Mouse (Mus musculus): ENCODE measurements around the gene Wdr92. TPM values are rescaled to one million over a fixed set of nuclear protein-coding genes. Genes with fewer than 3 reads are reported as not detected.
A peak's percentile ranks its signal among the peaks of the same experiment; 100 is the strongest.

Wdr92 gene
- polyA plus RNA-seq, 1 experiment: 21.2 TPM

- H3K27ac ChIP-seq (replicated peaks; ENCODE audit: low read depth, low read length): no peak overlapping the region
- no peak overlapping the region for H3K4me3 ChIP-seq (ENCODE audit: insufficient read depth, low read depth, low read length)
- no peaks in the 10 kb centered on the region for H3K4me1 ChIP-seq (ENCODE audit: control insufficient read depth, insufficient read depth, insufficient read length, low read length)
Measured at GRCm38 (mm10) chr11:17248715-17249114, 66.8 kb downstream of the Wdr92 start.

GRCm38 (mm10) chr11:17256813-17257365 lies 75.0 kb downstream of the Wdr92 start:
- Histone ChIP-seq H3K27ac (replicated peaks; ENCODE audit: low read depth, low read length) (no peak overlapping the region), H3K4me3 (ENCODE audit: insufficient read depth, low read depth, low read length) (peak overlapping the region; percentile 97), H3K4me1 (ENCODE audit: control insufficient read depth, insufficient read depth, insufficient read length, low read length) (peaks cover 5% of the 10 kb centered on the region)

GRCm38 (mm10) chr11:17257443-17257842 lies 75.5 kb downstream of the Wdr92 start, which contains the start of gene C1d:
Gene C1d (plus strand): TSS chr11:17257579.
- peaks cover 5% of the 10 kb centered on the region for H3K4me1 ChIP-seq (ENCODE audit: control insufficient read depth, insufficient read depth, insufficient read length, low read length)

GRCm38 (mm10) chr11:17257861-17258260 lies 76.0 kb downstream of the Wdr92 start:
- H3K4me3 ChIP-seq (ENCODE audit: insufficient read depth, low read depth, low read length): peak overlapping the region; percentile 97
- H3K27ac ChIP-seq (replicated peaks; ENCODE audit: low read depth, low read length): peak overlapping the region; percentile 84
- H3K4me1 ChIP-seq (ENCODE audit: control insufficient read depth, insufficient read depth, insufficient read length, low read length): peaks cover 5% of the 10 kb centered on the region

More at GRCm38 (mm10) chr11:17257443-17257842, 75.5 kb downstream of the Wdr92 start, which contains the start of gene C1d:
- Histone ChIP-seq H3K27ac (replicated peaks; ENCODE audit: low read depth, low read length) (peak within 1 kb of the TSS; percentile 84), H3K4me3 (ENCODE audit: insufficient read depth, low read depth, low read length) (peak within 1 kb of the TSS; percentile 97)

GRCm38 (mm10) chr11:17267176-17267575 lies 85.3 kb downstream of the Wdr92 start:
- no peaks in the 10 kb centered on the region for H3K4me1 ChIP-seq (ENCODE audit: control insufficient read depth, insufficient read depth, insufficient read length, low read length)
- no peak overlapping the region for H3K27ac ChIP-seq (replicated peaks; ENCODE audit: low read depth, low read length)
- no peak overlapping the region for H3K4me3 ChIP-seq (ENCODE audit: insufficient read depth, low read depth, low read length)

GRCm38 (mm10) chr11:17268801-17269200 lies 86.9 kb downstream of the Wdr92 start:
- Histone ChIP-seq H3K4me3 (ENCODE audit: insufficient read depth, low read depth, low read length) (no peak overlapping the region), H3K4me1 (ENCODE audit: control insufficient read depth, insufficient read depth, insufficient read length, low read length) (no peaks in the 10 kb centered on the region), H3K27ac (replicated peaks; ENCODE audit: low read depth, low read length) (no peak overlapping the region)

- Histone ChIP-seq H3K27ac (replicated peaks; ENCODE audit: low read depth, low read length) (no peak overlapping the region), H3K4me3 (ENCODE audit: insufficient read depth, low read depth, low read length) (no peak overlapping the region), H3K4me1 (ENCODE audit: control insufficient read depth, insufficient read depth, insufficient read length, low read length) (no peaks in the 10 kb centered on the region)
Measured at GRCm38 (mm10) chr11:17279959-17280358, 98.1 kb downstream of the Wdr92 start.

Other genes with a start within 250 kb of the Wdr92 start
- gene Fbxo48, start 230.7 kb upstream of the Wdr92 start, polyA plus RNA-seq (2012; ENCODE audit: insufficient read depth, insufficient read length, missing spikeins): not detected in 2 replicates
- gene Cnrip1, start 130.5 kb upstream of the Wdr92 start, polyA plus RNA-seq (2012; ENCODE audit: insufficient read depth, insufficient read length, missing spikeins): 1.3 and 3.3 TPM in 2 replicates
- gene Plek, start 129.7 kb upstream of the Wdr92 start, polyA plus RNA-seq (2012; ENCODE audit: insufficient read depth, insufficient read length, missing spikeins): 3.1 and 5.0 TPM in 2 replicates
- gene Ppp3r1, start 22.8 kb upstream of the Wdr92 start, polyA plus RNA-seq (2012; ENCODE audit: insufficient read depth, insufficient read length, missing spikeins): 40.5 and 45.0 TPM in 2 replicates
- 56.6 and 63.8 TPM in 2 replicates for gene Pno1, start 29.5 kb downstream of the Wdr92 start, polyA plus RNA-seq (2012; ENCODE audit: insufficient read depth, insufficient read length, missing spikeins)
- 67.0 and 144 TPM in 2 replicates for gene C1d, start 75.5 kb downstream of the Wdr92 start, polyA plus RNA-seq (2012; ENCODE audit: insufficient read depth, insufficient read length, missing spikeins)